Comparison of ENCODE assay signal across 23 mouse cellular contexts in genomic region chr13:28654883-28655282, GRCm38 (mm10).
DNase-seq lines count a peak whose midpoint lies in the region; ATAC-seq and TF ChIP-seq lines count a peak whose summit lies in the region.
"Had no signal": no experiment of that assay in that cellular context is flagged by ENCODE, and none has a peak within 500 bp of the region (broad histone marks: within the 10 kb centered on the region; RNA-seq: fewer than 3 reads in every experiment).

No protein-coding gene starts in this region.

- H3K4me2 ChIP-seq in liver, embryonic 12.5 days, result no peak overlapping the region
- no peak overlapping the region for H3K4me2 ChIP-seq in liver, embryonic 16.5 days (ENCODE audit: low read depth, low read length)
- no peak overlapping the region for H3K4me2 ChIP-seq in midbrain, embryonic 13.5 days (replicated peaks)
- H3K4me2 ChIP-seq: embryonic facial prominence, embryonic 13.5 days; embryonic facial prominence, embryonic 15.5 days; forebrain, embryonic 12.5 days had no signal

- peak; percentile 90 for DNase-seq in liver, adult 2 months (ENCODE audit: extremely low read depth, low read depth, low spot score)
- no peak for DNase-seq in liver
- DNase-seq in midbrain, embryonic 10.5 days (ENCODE audit: low spot score), result no peak
- no peak for DNase-seq in spleen, postnatal 14 days (ENCODE audit: low spot score in 2 of 2)
- DNase-seq: adrenal gland, adult 2 months; adrenal gland, postnatal 10 days; adrenal gland, postnatal 25 days; cerebellum, adult 11 months; cerebellum, adult 18-20 months; cerebellum, adult 8-10 months; cerebellum, adult 9-11 months; cerebellum, postnatal 14 days; cerebellum, postnatal 36 days; embryo, embryonic 11 days had no signal

- no peaks in the 10 kb centered on the region for H3K36me3 ChIP-seq in liver, adult 2 months (ENCODE audit: control insufficient read depth, insufficient read depth, low read length)
- no peaks in the 10 kb centered on the region for H3K36me3 ChIP-seq in liver, embryonic 12.5 days
- H3K36me3 ChIP-seq in liver, embryonic 16.5 days (ENCODE audit: control insufficient read depth, insufficient read depth), result no peaks in the 10 kb centered on the region
- no peaks in the 10 kb centered on the region for H3K36me3 ChIP-seq in midbrain, embryonic 13.5 days
- H3K36me3 ChIP-seq in midbrain, embryonic 10.5 days, result no peaks in the 10 kb centered on the region
- H3K36me3 ChIP-seq: embryonic facial prominence, embryonic 13.5 days; embryonic facial prominence, embryonic 15.5 days; forebrain, embryonic 10.5 days; forebrain, embryonic 12.5 days had no signal

- H3K9ac ChIP-seq in liver, adult 2 months (ENCODE audit: low read depth, low read length), result no peak overlapping the region
- H3K9ac ChIP-seq in liver, embryonic 12.5 days, result no peak overlapping the region
- no peak overlapping the region for H3K9ac ChIP-seq in liver, embryonic 16.5 days (ENCODE audit: low read depth, low read length)
- no peak overlapping the region for H3K9ac ChIP-seq in midbrain, embryonic 13.5 days (replicated peaks)
- H3K9ac ChIP-seq: embryonic facial prominence, embryonic 13.5 days; embryonic facial prominence, embryonic 15.5 days; forebrain, embryonic 12.5 days had no signal

- TF ChIP-seq POLR2A in liver, adult 2 months (IDR thresholded peaks at IDR 0.05; ENCODE audit: extremely low read depth, insufficient read depth, low read length), result no peak

- no peak for ATAC-seq in liver, embryonic 12.5 days
- ATAC-seq in liver, embryonic 16.5 days (ENCODE audit: low read depth), result peak; percentile 76
- ATAC-seq in midbrain, embryonic 13.5 days, result no peak
- ATAC-seq: forebrain, embryonic 14.5 days had no signal

- H3K27me3 ChIP-seq in liver, adult 2 months (ENCODE audit: control insufficient read depth, insufficient read depth, low read length), result peaks cover 2% of the 10 kb centered on the region; the same call in 1 of the 2 replicates
- no peaks in the 10 kb centered on the region for H3K27me3 ChIP-seq in liver, embryonic 12.5 days (replicated peaks)
- H3K27me3 ChIP-seq in liver, embryonic 16.5 days (ENCODE audit: control insufficient read depth, insufficient read depth, low read depth, low read length), result no peaks in the 10 kb centered on the region
- no peaks in the 10 kb centered on the region for H3K27me3 ChIP-seq in midbrain, embryonic 13.5 days
- H3K27me3 ChIP-seq in midbrain, embryonic 10.5 days (ENCODE audit: low read depth, poor library complexity, severe bottlenecking), result no peaks in the 10 kb centered on the region
- H3K27me3 ChIP-seq: embryonic facial prominence, embryonic 13.5 days; embryonic facial prominence, embryonic 15.5 days; forebrain, embryonic 12.5 days had no signal

- H3K4me1 ChIP-seq in liver, adult 2 months (ENCODE audit: control insufficient read depth, insufficient read depth, low read length), result peaks cover 2% of the 10 kb centered on the region; the same call in 1 of the 2 replicates
- H3K4me1 ChIP-seq in liver, embryonic 12.5 days, result no peaks in the 10 kb centered on the region
- H3K4me1 ChIP-seq in liver, embryonic 16.5 days (ENCODE audit: control insufficient read depth, low read depth, low read length), result no peaks in the 10 kb centered on the region; the same call in 1 of the 2 replicates
- 0 out of 2 replicates have a peak, but pooled peaks cover 9% of the 10 kb centered on the region for H3K4me1 ChIP-seq in midbrain, embryonic 13.5 days (replicated peaks)
- peaks cover 12% of the 10 kb centered on the region for H3K4me1 ChIP-seq in midbrain, embryonic 10.5 days

- no peaks in the 10 kb centered on the region for H3K79me2 ChIP-seq in liver, adult 2 months (ENCODE audit: control insufficient read depth, insufficient read depth, low read length)

- H3K9me3 ChIP-seq in liver, embryonic 12.5 days (replicated peaks), result no peaks in the 10 kb centered on the region
- no peaks in the 10 kb centered on the region for H3K9me3 ChIP-seq in liver, embryonic 16.5 days (replicated peaks; ENCODE audit: control insufficient read depth, low read length)
- no peaks in the 10 kb centered on the region for H3K9me3 ChIP-seq in midbrain, embryonic 13.5 days
- no peaks in the 10 kb centered on the region for H3K9me3 ChIP-seq in midbrain, embryonic 10.5 days (replicated peaks)
- H3K9me3 ChIP-seq: embryonic facial prominence, embryonic 13.5 days; embryonic facial prominence, embryonic 15.5 days; forebrain, embryonic 10.5 days; forebrain, embryonic 12.5 days had no signal

- TF ChIP-seq CTCF in liver, adult 2 months (IDR thresholded peaks at IDR 0.05; ENCODE audit: low read depth, low read length), result no peak

- H3K4me3 ChIP-seq in liver, adult 2 months (ENCODE audit: insufficient read depth, low read depth, low read length), result no peak overlapping the region
- H3K4me3 ChIP-seq in liver, embryonic 12.5 days, result no peak overlapping the region
- no peak overlapping the region for H3K4me3 ChIP-seq in liver, embryonic 16.5 days (ENCODE audit: low read depth, low read length)
- H3K4me3 ChIP-seq in midbrain, embryonic 13.5 days (replicated peaks), result no peak overlapping the region
- no peak overlapping the region for H3K4me3 ChIP-seq in midbrain, embryonic 10.5 days
- H3K4me3 ChIP-seq: embryonic facial prominence, embryonic 13.5 days; embryonic facial prominence, embryonic 15.5 days; erythroblast, embryonic 14.5 days; forebrain, embryonic 10.5 days; forebrain, embryonic 12.5 days had no signal

- no peak overlapping the region for H3K27ac ChIP-seq in liver, adult 2 months (replicated peaks; ENCODE audit: insufficient read depth, low read depth, low read length)
- no peak overlapping the region for H3K27ac ChIP-seq in liver, embryonic 12.5 days
- no peak overlapping the region for H3K27ac ChIP-seq in liver, embryonic 16.5 days (ENCODE audit: low read length)
- peak overlapping the region; percentile 35; the same call in 1 of the 2 replicates for H3K27ac ChIP-seq in midbrain, embryonic 13.5 days
- no peak overlapping the region for H3K27ac ChIP-seq in midbrain, embryonic 10.5 days (replicated peaks)
- H3K27ac ChIP-seq: embryonic facial prominence, embryonic 13.5 days; embryonic facial prominence, embryonic 15.5 days; forebrain, embryonic 10.5 days; forebrain, embryonic 12.5 days had no signal
